Mouse (Mus musculus): ENCODE measurements around the gene Tomm40l. TPM values are rescaled to one million over a fixed set of nuclear protein-coding genes. Genes with fewer than 3 reads are reported as not detected.

Tomm40l gene
- polyA plus RNA-seq, 1 experiment from 2014 or later: 58.3 TPM

DNA sequence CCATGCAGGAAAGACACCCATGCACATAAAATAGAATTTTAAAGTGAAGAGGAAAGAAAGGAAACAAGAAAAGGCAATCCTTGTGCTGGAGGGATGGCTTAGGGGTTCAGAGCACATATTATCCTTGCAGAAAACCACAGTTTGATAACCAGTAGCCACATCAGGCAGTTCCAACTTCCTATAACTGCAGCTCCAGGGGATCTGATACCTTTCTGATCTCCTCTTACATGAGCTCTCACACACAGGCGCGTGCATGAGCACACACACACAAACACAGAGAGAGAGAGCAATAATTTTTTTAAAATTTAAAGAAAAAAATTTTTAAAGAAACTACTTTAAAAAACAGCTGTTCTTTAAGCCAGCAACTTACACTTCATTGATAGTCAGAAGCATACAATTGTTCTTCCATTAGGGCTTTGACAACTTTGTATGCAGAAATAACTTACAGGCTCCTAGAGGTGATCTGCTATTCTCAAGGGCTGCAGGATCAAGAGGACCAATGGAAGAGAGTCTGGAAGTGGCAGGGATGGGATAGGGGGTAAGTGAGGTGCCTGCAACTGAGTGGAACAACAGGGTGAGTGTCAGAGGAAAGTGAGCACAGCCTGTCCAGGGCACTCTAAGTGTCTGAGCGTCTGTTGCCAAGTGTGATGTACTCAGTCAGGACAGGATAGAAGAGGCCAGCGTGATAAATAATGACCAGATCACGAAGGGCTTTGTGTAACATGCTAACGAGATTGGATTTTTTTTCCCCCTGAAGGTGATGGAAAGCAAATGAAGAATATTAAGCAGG lies 16.4 kb downstream of the Tomm40l start:
- H3K36me3 ChIP-seq (ENCODE audit: control insufficient read depth, insufficient read depth, low read length): no peaks in the 10 kb centered on the region
- no peak overlapping the region for H3K27ac ChIP-seq (ENCODE audit: low read length)
- no peaks in the 10 kb centered on the region for H3K4me1 ChIP-seq (ENCODE audit: control insufficient read depth, insufficient read depth, low read length)
- H3K27me3 ChIP-seq (ENCODE audit: control insufficient read depth, insufficient read depth, low read depth, low read length): no peaks in the 10 kb centered on the region
- no peak overlapping the region for H3K4me2 ChIP-seq (ENCODE audit: low read length)
- 65% methylated on average over 6 of the region's 6 CpGs for whole genome bisulfite sequencing
- H3K9ac ChIP-seq (ENCODE audit: low read depth, low read length): no peak overlapping the region
- ATAC-seq: no peak
- no peaks in the 10 kb centered on the region for H3K9me3 ChIP-seq (replicated peaks; ENCODE audit: control insufficient read depth, low read length, poor library complexity, severe bottlenecking)
- H3K4me3 ChIP-seq (ENCODE audit: low read depth, low read length): no peak overlapping the region

DNA sequence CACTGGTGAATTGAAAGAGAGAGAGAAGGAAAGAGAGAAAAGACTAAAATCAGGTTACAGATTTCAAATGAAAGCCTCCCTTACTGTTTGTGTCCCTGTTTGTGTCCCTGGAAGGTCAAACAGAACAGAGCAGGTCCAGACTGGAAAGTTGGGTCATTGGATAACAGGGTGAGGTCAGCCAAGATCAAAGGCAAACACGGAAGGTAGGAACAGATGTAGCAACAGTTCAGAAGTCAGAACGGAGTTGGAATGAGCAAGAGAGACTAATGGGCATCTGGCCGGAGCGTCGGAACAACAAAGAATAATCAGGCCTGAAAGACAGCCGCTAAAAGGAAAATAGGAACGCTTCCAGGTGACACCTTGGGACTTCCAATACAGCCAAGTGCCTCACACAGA lies 18.1 kb downstream of the Tomm40l start:
- 70% methylated on average over 7 of the region's 7 CpGs for WGBS
- Histone ChIP-seq H3K4me3 (ENCODE audit: low read depth, low read length) (no peak overlapping the region), H3K4me1 (ENCODE audit: control insufficient read depth, insufficient read depth, low read length) (no peaks in the 10 kb centered on the region), H3K36me3 (ENCODE audit: control insufficient read depth, insufficient read depth, low read length) (no peaks in the 10 kb centered on the region), H3K9me3 (replicated peaks; ENCODE audit: control insufficient read depth, low read length, poor library complexity, severe bottlenecking) (no peaks in the 10 kb centered on the region), H3K27me3 (ENCODE audit: control insufficient read depth, insufficient read depth, low read depth, low read length) (no peaks in the 10 kb centered on the region), H3K9ac (ENCODE audit: low read depth, low read length) (no peak overlapping the region), H3K27ac (ENCODE audit: low read length) (no peak overlapping the region), H3K4me2 (ENCODE audit: low read length) (no peak overlapping the region)
- ATAC-seq: no peak

DNA sequence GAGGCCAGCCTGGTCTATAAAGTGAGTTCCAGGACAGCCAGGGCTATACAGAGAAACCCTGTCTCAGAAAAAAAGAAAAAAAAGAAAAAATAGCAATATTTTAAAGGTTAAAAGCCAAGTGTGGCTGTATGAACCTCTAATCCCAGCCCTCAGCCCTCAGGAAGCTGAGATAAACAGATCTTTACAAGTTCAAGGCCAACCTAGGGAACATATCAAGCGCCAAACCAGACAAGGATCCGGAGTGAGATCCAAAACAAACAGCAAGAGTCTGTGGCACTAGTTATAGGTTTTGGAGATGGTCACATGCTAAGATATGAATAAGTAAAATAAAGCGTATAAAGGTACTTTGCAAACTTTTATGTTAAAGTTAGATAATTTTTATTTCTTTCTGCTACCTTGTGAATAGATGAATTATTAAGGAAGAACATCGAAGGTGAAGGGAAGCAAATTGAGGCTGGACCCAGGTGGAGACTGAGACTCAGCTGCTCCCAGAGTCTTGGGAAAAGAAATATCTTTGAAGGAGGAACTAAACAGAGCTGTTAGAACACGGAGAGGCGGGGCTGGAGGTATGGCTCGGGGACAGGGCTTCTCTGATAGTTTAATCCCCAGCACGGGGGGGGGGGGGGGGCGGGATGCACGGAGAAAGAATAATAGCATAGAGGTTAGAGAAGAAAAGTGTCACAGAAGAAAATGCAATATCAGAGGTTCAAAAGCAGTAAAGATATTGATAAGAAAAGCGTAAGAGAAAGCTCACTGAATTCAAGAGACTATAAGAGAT lies 18.7 kb downstream of the Tomm40l start:
- Histone ChIP-seq H3K27me3 (ENCODE audit: control insufficient read depth, insufficient read depth, low read depth, low read length) (no peaks in the 10 kb centered on the region), H3K4me2 (ENCODE audit: low read length) (no peak overlapping the region), H3K9ac (ENCODE audit: low read depth, low read length) (no peak overlapping the region), H3K9me3 (replicated peaks; ENCODE audit: control insufficient read depth, low read length, poor library complexity, severe bottlenecking) (no peaks in the 10 kb centered on the region), H3K4me3 (ENCODE audit: low read depth, low read length) (no peak overlapping the region), H3K36me3 (ENCODE audit: control insufficient read depth, insufficient read depth, low read length) (no peaks in the 10 kb centered on the region), H3K27ac (ENCODE audit: low read length) (no peak overlapping the region), H3K4me1 (ENCODE audit: control insufficient read depth, insufficient read depth, low read length) (no peaks in the 10 kb centered on the region)
- no peak for ATAC-seq
- 54% methylated on average over 11 of the region's 11 CpGs for WGBS

GRCm38 (mm10) chr1:171200769-171201168 lies 21.5 kb downstream of the Tomm40l start:
- no peaks in the 10 kb centered on the region; the same call in 1 of the 2 replicates for H3K27me3 ChIP-seq (ENCODE audit: control insufficient read depth, insufficient read depth, low read depth, low read length)
- 98% methylated on average over 1 of the region's 1 CpGs for WGBS
- H3K9ac ChIP-seq (ENCODE audit: low read depth, low read length): no peak overlapping the region
- H3K9me3 ChIP-seq (replicated peaks; ENCODE audit: control insufficient read depth, low read length, poor library complexity, severe bottlenecking): no peaks in the 10 kb centered on the region
- ATAC-seq: no peak
- H3K4me3 ChIP-seq (ENCODE audit: low read depth, low read length): no peak overlapping the region
- no peak overlapping the region for H3K4me2 ChIP-seq (ENCODE audit: low read length)
- H3K36me3 ChIP-seq (ENCODE audit: control insufficient read depth, insufficient read depth, low read length): no peaks in the 10 kb centered on the region
- H3K27ac ChIP-seq (ENCODE audit: low read length): no peak overlapping the region
- H3K4me1 ChIP-seq (ENCODE audit: control insufficient read depth, insufficient read depth, low read length): peaks cover 3% of the 10 kb centered on the region; the same call in 1 of the 2 replicates

- 62% methylated on average over 1 of the region's 1 CpGs for WGBS
- no peak overlapping the region for H3K27ac ChIP-seq (ENCODE audit: low read length)
- no peak overlapping the region for H3K9ac ChIP-seq (ENCODE audit: low read depth, low read length)
- H3K27me3 ChIP-seq (ENCODE audit: control insufficient read depth, insufficient read depth, low read depth, low read length): peaks cover under 1% of the 10 kb centered on the region
- no peak overlapping the region for H3K4me2 ChIP-seq (ENCODE audit: low read length)
- no peaks in the 10 kb centered on the region for H3K9me3 ChIP-seq (replicated peaks; ENCODE audit: control insufficient read depth, low read length, poor library complexity, severe bottlenecking)
- H3K4me1 ChIP-seq (ENCODE audit: control insufficient read depth, insufficient read depth, low read length): peaks cover 3% of the 10 kb centered on the region; the same call in 1 of the 2 replicates
- no peak overlapping the region for H3K4me3 ChIP-seq (ENCODE audit: low read depth, low read length)
- no peaks in the 10 kb centered on the region for H3K36me3 ChIP-seq (ENCODE audit: control insufficient read depth, insufficient read depth, low read length)
- no peak for ATAC-seq
Observed at GRCm38 (mm10) chr1:171199532-171199931, 22.8 kb downstream of the Tomm40l start.

GRCm38 (mm10) chr1:171195887-171196397 lies 26.4 kb downstream of the Tomm40l start, which contains the start of gene Pcp4l1:
TSS of gene Pcp4l1 (minus strand) at chr1:171196268.
- peak; percentile 82 for ATAC-seq
- Histone ChIP-seq H3K36me3 (ENCODE audit: control insufficient read depth, insufficient read depth, low read length) (no peaks in the 10 kb centered on the region), H3K4me3 (ENCODE audit: low read depth, low read length) (peak within 1 kb of the TSS; percentile 63), H3K4me1 (ENCODE audit: control insufficient read depth, insufficient read depth, low read length) (peaks cover 18% of the 10 kb centered on the region), H3K4me2 (ENCODE audit: low read length) (peak within 1 kb of the TSS; percentile 95), H3K27me3 (ENCODE audit: control insufficient read depth, insufficient read depth, low read depth, low read length) (peaks cover 4% of the 10 kb centered on the region), H3K9ac (ENCODE audit: low read depth, low read length) (peak within 1 kb of the TSS; percentile 72), H3K9me3 (replicated peaks; ENCODE audit: control insufficient read depth, low read length, poor library complexity, severe bottlenecking) (no peaks in the 10 kb centered on the region), H3K27ac (ENCODE audit: low read length) (no peak within 1 kb of the TSS)
- 1% methylated on average over 28 of the region's 33 CpGs for WGBS

- no peak overlapping the region for H3K27ac ChIP-seq (ENCODE audit: low read length)
- peak overlapping the region; percentile 95 for H3K4me2 ChIP-seq (ENCODE audit: low read length)
- 6% methylated on average over 20 of the region's 20 CpGs for WGBS
- H3K9ac ChIP-seq (ENCODE audit: low read depth, low read length): peak overlapping the region; percentile 72
- H3K9me3 ChIP-seq (replicated peaks; ENCODE audit: control insufficient read depth, low read length, poor library complexity, severe bottlenecking): no peaks in the 10 kb centered on the region
- peak overlapping the region; percentile 63 for H3K4me3 ChIP-seq (ENCODE audit: low read depth, low read length)
- no peaks in the 10 kb centered on the region for H3K36me3 ChIP-seq (ENCODE audit: control insufficient read depth, insufficient read depth, low read length)
- H3K4me1 ChIP-seq (ENCODE audit: control insufficient read depth, insufficient read depth, low read length): peaks cover 18% of the 10 kb centered on the region
- peak; percentile 43 for ATAC-seq
- peaks cover 4% of the 10 kb centered on the region for H3K27me3 ChIP-seq (ENCODE audit: control insufficient read depth, insufficient read depth, low read depth, low read length)
Observed at GRCm38 (mm10) chr1:171195046-171195822, 27.1 kb downstream of the Tomm40l start.

DNA sequence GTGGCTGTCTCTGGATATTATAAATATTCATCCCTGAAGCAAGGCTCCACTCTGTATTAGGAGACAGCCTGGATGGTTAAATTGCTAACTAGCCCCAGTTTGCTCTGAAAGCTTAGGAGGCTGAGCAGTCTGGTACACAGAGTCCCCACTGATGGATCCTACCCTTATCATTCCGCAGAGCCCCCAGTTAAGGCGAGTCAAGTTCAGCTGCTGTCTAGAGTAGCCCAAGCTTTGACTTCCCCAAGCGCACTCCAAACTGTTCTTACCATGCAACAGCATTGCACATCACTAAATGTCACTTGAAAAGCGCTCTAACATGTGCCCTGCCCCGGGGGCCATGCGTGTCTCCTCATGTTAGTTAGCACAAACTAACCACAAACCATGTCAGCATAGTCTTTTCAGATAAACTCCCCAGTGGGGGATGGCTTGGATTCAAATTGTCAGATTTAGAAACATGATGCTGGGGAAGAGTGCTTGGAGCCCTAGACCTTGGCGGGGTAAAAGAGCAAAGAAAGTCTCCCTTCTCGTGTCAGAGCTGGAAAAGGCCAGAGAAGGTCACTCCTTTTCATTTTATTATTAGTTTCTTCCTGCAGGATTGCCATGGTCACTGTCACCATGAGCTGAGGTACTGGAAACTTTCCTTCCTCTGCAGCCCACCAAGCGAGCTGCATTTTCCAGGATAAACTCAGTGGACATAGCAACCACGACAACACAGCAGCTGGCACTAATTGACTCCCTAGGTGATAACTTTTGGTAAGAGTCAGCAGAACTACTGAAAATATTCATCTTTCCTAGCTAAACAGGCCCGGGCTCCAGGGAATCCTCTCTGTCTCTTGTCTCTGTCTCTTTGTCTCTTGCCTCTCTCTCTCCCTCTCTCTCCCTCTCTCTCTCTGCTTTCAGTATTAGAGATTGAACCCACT lies 28.1 kb downstream of the Tomm40l start:
- peaks cover 23% of the 10 kb centered on the region for H3K4me1 ChIP-seq (ENCODE audit: control insufficient read depth, insufficient read depth, low read length)
- H3K27me3 ChIP-seq (ENCODE audit: control insufficient read depth, insufficient read depth, low read depth, low read length): peaks cover 4% of the 10 kb centered on the region
- no peak for ATAC-seq
- no peak overlapping the region for H3K27ac ChIP-seq (ENCODE audit: low read length)
- H3K36me3 ChIP-seq (ENCODE audit: control insufficient read depth, insufficient read depth, low read length): no peaks in the 10 kb centered on the region
- no peak overlapping the region; the same call in 1 of the 2 replicates for H3K9ac ChIP-seq (ENCODE audit: low read depth, low read length)
- H3K9me3 ChIP-seq (replicated peaks; ENCODE audit: control insufficient read depth, low read length, poor library complexity, severe bottlenecking): no peaks in the 10 kb centered on the region
- 26% methylated on average over 11 of the region's 11 CpGs for WGBS
- H3K4me3 ChIP-seq (ENCODE audit: low read depth, low read length): peak overlapping the region; percentile 29; the same call in 1 of the 2 replicates
- H3K4me2 ChIP-seq (ENCODE audit: low read length): peak overlapping the region; percentile 51
